Mouse (Mus musculus) limb, embryonic 10.5 days (tissue): ENCODE measurements around the gene Golm1. TPM values are rescaled to one million over a fixed set of nuclear protein-coding genes. Genes with fewer than 3 reads are reported as not detected.
"Not testable (repeated sequence)": the region's sequence is repeated elsewhere in the genome, so short reads cannot be mapped to it uniquely, and the experiment has no call there.

Source experiments
- DNase-seq: peaks from one replicate; pipeline ENCODE4 v3.0.0-alpha.2; 2017; ENCODE audit warnings: low spot score
- H3K27ac ChIP-seq: fragments of 300-500 bp; sonication (generic); 2 replicates; pipeline ENCODE4 v1.5.1; 2016; ENCODE audit warnings: mild to moderate bottlenecking
- H3K27me3 ChIP-seq: fragments of 300-500 bp; sonication (generic); 2 replicates; pipeline ENCODE4 v1.6.1; 2016; ENCODE audit warnings: low read depth, mild to moderate bottlenecking; ENCODE audit not compliant: poor library complexity, severe bottlenecking
- H3K36me3 ChIP-seq: fragments of 300-500 bp; sonication (generic); 2 replicates; pipeline ENCODE4 v1.6.1; 2016; ENCODE audit warnings: mild to moderate bottlenecking, moderate library complexity
- H3K4me1 ChIP-seq: fragments of 300-500 bp; sonication (generic); 2 replicates; pipeline ENCODE4 v1.6.1; 2016
- H3K4me3 ChIP-seq: fragments of 300-500 bp; sonication (generic); 2 replicates; pipeline ENCODE4 v1.5.1; 2016; ENCODE audit warnings: mild to moderate bottlenecking, moderate library complexity
- H3K9me3 ChIP-seq: fragments of 300-500 bp; sonication (generic); replicated peaks from 2 replicates; pipeline ENCODE4 v1.6.1; 2016; ENCODE audit warnings: mild to moderate bottlenecking
- WGBS: fragments of 180-500 bp; shearing (Covaris S2); methylation state at CpG from one replicate; pipeline ENCODE4 v1.1.7; 2016; 5-methylcytosine and 5-hydroxymethylcytosine counted together
- polyA plus RNA-seq: library from polyadenylated mRNA; unstranded; fragments of >200 nt; fragmentation: Nextera tagmentation; extraction: Ambion mirVana; gene quantifications from 2 replicates; pipeline ENCODE4 v1.2.1, GENCODE M21; 2016

The Golm1 gene
- polyA plus RNA-seq = 78.4 and 80.2 TPM in 2 replicates

- H3K27ac ChIP-seq = peak within 1 kb of the TSS; percentile 96
- peaks cover 36% of the 10 kb centered on the region for H3K4me1 ChIP-seq
- H3K9me3 ChIP-seq = no peaks in the 10 kb centered on the region
- H3K27me3 ChIP-seq = no peaks in the 10 kb centered on the region
- H3K36me3 ChIP-seq = peaks cover 7% of the 10 kb centered on the region; the same call in 1 of the 2 replicates
- H3K4me3 ChIP-seq = peak within 1 kb of the TSS; percentile 87
- WGBS = under 1% methylated on average over 55 of the region's 61 CpGs
- peak; percentile 82 for DNase-seq
Observed at GRCm38 (mm10) chr13:59675151-59676011, at the start of gene Golm1. TSS of gene Golm1 (minus strand) at chr13:59675811.

DNA sequence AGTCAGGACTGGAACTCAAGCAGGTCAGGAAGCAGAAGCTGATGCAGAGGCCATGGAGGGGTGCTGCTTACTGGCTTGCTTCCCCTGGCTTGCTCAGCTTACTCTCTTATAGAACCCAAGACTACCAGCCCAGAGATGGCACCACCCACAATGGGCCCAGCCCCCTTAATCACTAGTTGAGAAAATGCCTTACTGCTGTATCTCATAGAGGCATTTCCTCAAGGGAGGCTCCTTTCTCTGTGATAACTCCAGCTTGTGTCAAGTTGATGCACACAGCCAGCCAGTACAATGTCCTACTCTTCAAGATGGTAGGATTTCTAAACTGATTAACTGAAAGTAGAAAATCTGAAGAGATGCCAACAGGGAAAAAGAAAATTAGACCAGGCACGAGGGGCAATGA, 46.5 kb upstream of the Golm1 start:
- peaks cover 25% of the 10 kb centered on the region for H3K4me1 ChIP-seq
- H3K27ac ChIP-seq, H3K4me3 ChIP-seq, H3K36me3 ChIP-seq, H3K9me3 ChIP-seq, DNase-seq: not testable (repeated sequence)
- H3K27me3 ChIP-seq = peaks cover 13% of the 10 kb centered on the region
- 90% methylated on average over 1 of the region's 1 CpGs for WGBS

DNA sequence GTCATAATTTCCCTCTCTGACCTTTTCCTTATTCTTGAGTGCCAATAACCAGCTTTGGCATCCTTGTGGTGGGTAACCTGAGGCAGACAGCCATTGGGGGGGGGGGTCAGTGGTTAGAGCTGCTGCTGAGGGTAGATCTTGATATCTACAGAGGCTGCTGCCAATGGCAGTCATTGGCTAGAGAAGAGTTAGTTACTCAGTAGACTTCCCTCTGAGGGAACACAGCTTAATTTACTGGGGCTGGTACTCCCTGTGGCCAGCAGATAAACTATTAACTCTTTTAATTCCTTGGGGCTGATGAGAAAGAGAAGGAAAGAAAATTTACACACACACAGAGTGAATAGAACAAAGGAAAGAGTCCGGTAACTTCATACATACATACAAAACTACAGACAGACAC, 43.9 kb upstream of the Golm1 start:
- WGBS = 93% methylated on average over 1 of the region's 1 CpGs
- H3K27me3 ChIP-seq = no peaks in the 10 kb centered on the region
- H3K9me3 ChIP-seq = no peaks in the 10 kb centered on the region
- no peaks in the 10 kb centered on the region for H3K36me3 ChIP-seq
- no peak for DNase-seq
- no peak overlapping the region for H3K4me3 ChIP-seq
- H3K4me1 ChIP-seq = peaks cover 13% of the 10 kb centered on the region
- H3K27ac ChIP-seq = no peak overlapping the region

DNA sequence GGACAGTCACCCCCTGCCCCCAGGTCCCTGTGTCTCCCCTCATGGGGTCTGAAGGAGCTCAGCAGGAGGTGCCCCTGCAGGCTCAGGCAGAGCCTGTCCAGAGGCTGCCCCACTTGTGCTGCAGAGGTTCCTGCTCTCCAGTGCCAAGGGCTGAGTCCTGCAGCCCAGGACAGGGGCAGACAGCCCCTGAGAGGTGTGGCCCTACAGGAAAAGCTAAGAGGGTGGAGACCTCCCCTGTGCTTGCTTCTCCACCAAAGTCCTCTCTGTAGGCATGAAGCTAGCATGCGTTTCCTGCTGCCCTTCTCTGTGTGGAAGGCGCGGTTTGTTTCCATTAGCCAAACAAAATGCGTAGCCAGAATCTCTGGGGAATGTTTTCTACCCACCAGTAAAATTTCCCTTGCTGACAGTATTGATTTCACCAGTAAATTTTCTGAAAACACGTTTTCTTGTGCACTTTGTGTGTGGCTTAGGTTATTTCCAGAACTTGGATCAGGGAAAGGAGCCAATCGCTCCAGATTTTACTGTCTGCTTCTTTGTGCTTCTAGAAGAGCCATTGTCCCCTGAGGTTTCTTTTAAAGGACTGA, 43.3 kb upstream of the Golm1 start:
- not testable (repeated sequence) for DNase-seq, H3K27ac ChIP-seq, H3K4me1 ChIP-seq, H3K36me3 ChIP-seq, H3K9me3 ChIP-seq, H3K4me3 ChIP-seq, H3K27me3 ChIP-seq
- WGBS = 43% methylated on average over 6 of the region's 6 CpGs

- no peak overlapping the region for H3K4me3 ChIP-seq
- no peaks in the 10 kb centered on the region for H3K36me3 ChIP-seq
- no peak for DNase-seq
- H3K27ac ChIP-seq = no peak overlapping the region
- no peaks in the 10 kb centered on the region for H3K4me1 ChIP-seq
- H3K27me3 ChIP-seq = no peaks in the 10 kb centered on the region
- WGBS = 44% methylated on average over 3 of the region's 3 CpGs
- no peaks in the 10 kb centered on the region for H3K9me3 ChIP-seq
Observed at GRCm38 (mm10) chr13:59713710-59714109, 38.1 kb upstream of the Golm1 start.

- H3K9me3 ChIP-seq, H3K27ac ChIP-seq, H3K36me3 ChIP-seq, DNase-seq, H3K4me1 ChIP-seq, H3K4me3 ChIP-seq, H3K27me3 ChIP-seq: not testable (repeated sequence)
- WGBS = 81% methylated on average over 3 of the region's 3 CpGs
Observed at GRCm38 (mm10) chr13:59711984-59712383, 36.4 kb upstream of the Golm1 start, which contains the start of gene Spata31d1b. TSS of gene Spata31d1b (plus strand) at chr13:59712284.

- H3K9me3 ChIP-seq = no peaks in the 10 kb centered on the region
- H3K4me3 ChIP-seq = no peak within 1 kb of the TSS
- H3K4me1 ChIP-seq = no peaks in the 10 kb centered on the region
- H3K27ac ChIP-seq = no peak within 1 kb of the TSS
- H3K36me3 ChIP-seq = no peaks in the 10 kb centered on the region
- H3K27me3 ChIP-seq = no peaks in the 10 kb centered on the region
- DNase-seq = no peak
- WGBS = 86% methylated on average over 15 of the region's 15 CpGs
Observed at GRCm38 (mm10) chr13:59710230-59710629, 34.6 kb upstream of the Golm1 start, which contains the start of gene Spata31d1a. TSS of gene Spata31d1a (minus strand) at chr13:59710330.

DNA sequence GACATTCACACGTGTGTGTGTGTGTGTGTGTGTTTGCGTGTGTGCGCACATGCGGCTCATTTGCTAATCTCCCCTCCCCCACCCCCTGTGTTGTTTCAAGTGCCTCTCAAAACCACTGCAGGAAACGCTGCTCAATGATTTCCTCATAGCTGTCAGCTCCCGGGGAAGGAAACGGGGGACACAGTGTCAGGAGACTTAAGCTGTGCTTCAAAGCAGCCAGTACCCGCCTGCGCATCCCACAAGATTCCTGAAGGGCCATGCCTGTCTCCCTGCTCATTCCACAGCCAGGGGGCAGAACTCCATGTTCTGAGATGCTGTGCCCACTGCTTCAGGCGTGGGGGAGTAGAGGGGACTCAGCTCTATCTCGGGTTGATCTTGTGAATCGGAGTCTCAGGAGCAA, 29.0 kb upstream of the Golm1 start:
- H3K4me3 ChIP-seq = no peak overlapping the region
- H3K4me1 ChIP-seq = peaks cover 13% of the 10 kb centered on the region
- DNase-seq = no peak
- H3K36me3 ChIP-seq = no peaks in the 10 kb centered on the region
- H3K9me3 ChIP-seq = no peaks in the 10 kb centered on the region
- H3K27ac ChIP-seq = peak overlapping the region; percentile 36; the same call in 1 of the 2 replicates
- 67% methylated on average over 12 of the region's 12 CpGs for WGBS
- no peaks in the 10 kb centered on the region for H3K27me3 ChIP-seq

DNA sequence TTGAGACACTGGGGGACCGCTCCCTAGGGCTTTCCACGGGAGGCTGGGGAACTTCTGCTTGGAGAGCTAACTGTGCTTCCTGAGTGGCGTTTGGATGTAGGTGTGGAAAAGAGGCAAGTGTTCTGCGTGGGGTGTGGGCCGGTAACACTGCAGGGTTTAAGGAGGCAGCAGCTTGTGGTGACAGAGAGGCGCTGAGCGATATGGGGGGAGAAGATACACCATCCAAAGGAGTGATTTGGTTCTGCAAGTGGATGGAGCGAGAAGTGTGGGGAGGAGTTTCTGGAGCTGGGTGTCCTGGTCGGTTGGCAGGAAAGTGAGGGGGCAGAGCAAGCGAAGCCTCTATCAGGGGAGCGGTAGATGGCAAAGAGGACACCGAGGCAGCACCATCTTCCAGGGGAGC, 27.9 kb upstream of the Golm1 start:
- Histone ChIP-seq H3K36me3 (no peaks in the 10 kb centered on the region), H3K9me3 (no peaks in the 10 kb centered on the region), H3K27ac (no peak overlapping the region), H3K4me3 (no peak overlapping the region), H3K27me3 (no peaks in the 10 kb centered on the region), H3K4me1 (peaks cover 13% of the 10 kb centered on the region)
- no peak for DNase-seq
- WGBS = 90% methylated on average over 12 of the region's 12 CpGs

GRCm38 (mm10) chr13:59700137-59700536, 24.5 kb upstream of the Golm1 start:
- peaks cover 13% of the 10 kb centered on the region for H3K4me1 ChIP-seq
- DNase-seq, H3K9me3 ChIP-seq, H3K27me3 ChIP-seq, H3K27ac ChIP-seq, H3K36me3 ChIP-seq, H3K4me3 ChIP-seq: not testable (repeated sequence)
- WGBS = 76% methylated on average over 1 of the region's 1 CpGs

GRCm38 (mm10) chr13:59699131-59699530, 23.5 kb upstream of the Golm1 start:
- H3K4me1 ChIP-seq = peaks cover 5% of the 10 kb centered on the region

DNA sequence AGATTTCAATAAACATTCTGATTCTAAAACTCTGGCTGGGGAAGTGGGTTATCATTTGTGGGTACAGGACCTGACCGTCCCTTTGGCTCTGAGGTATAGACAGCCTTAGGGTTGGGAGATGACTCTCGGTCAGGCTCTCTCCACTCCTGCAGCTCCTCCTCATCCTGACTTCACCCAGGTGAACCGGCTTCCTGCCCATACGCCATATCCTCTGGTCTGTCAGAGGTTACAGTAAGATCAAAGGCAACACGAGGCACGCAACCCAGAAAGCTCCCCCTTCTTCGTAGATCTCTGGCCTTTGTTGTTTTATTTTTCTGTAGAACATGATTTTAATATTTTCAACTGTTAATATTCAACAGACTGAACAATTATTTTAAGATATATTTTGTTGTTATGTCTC, 20.2 kb upstream of the Golm1 start:
- WGBS = 85% methylated on average over 7 of the region's 7 CpGs
- Histone ChIP-seq H3K27ac (no peak overlapping the region), H3K4me3 (no peak overlapping the region)

More at GRCm38 (mm10) chr13:59699131-59699530, 23.5 kb upstream of the Golm1 start:
- H3K36me3 ChIP-seq = no peaks in the 10 kb centered on the region
- no peaks in the 10 kb centered on the region for H3K27me3 ChIP-seq
- no peak overlapping the region for H3K4me3 ChIP-seq
- 90% methylated on average over 8 of the region's 8 CpGs for WGBS
- no peaks in the 10 kb centered on the region for H3K9me3 ChIP-seq
- no peak overlapping the region for H3K27ac ChIP-seq
- no peak for DNase-seq

GRCm38 (mm10) chr13:59694008-59694407, 18.4 kb upstream of the Golm1 start, which contains the start of gene 4921517D22Rik:
TSS of gene 4921517D22Rik (minus strand) at chr13:59694108.
- no peaks in the 10 kb centered on the region for H3K9me3 ChIP-seq
- no peak for DNase-seq
- no peaks in the 10 kb centered on the region for H3K27me3 ChIP-seq
- WGBS = 87% methylated on average over 3 of the region's 3 CpGs
- H3K27ac ChIP-seq = no peak within 1 kb of the TSS
- no peak within 1 kb of the TSS for H3K4me3 ChIP-seq
- H3K36me3 ChIP-seq = no peaks in the 10 kb centered on the region
- no peaks in the 10 kb centered on the region for H3K4me1 ChIP-seq

More for the DNA sequence above, 20.2 kb upstream of the Golm1 start:
- Histone ChIP-seq H3K9me3 (no peaks in the 10 kb centered on the region), H3K4me1 (no peaks in the 10 kb centered on the region), H3K36me3 (no peaks in the 10 kb centered on the region), H3K27me3 (no peaks in the 10 kb centered on the region)
- DNase-seq = no peak
